Mouse (Mus musculus): ENCODE results near the gene Dpp7. TPM values are rescaled to one million over a fixed set of nuclear protein-coding genes. Genes with fewer than 3 reads are reported as not detected.

The Dpp7 gene
- polyA plus RNA-seq, 1 experiment from 2014 or later = 120 TPM

GRCm38 (mm10) chr2:25363478-25364178 is 7.5 kb upstream of the Dpp7 start:
- TF ChIP-seq CTCF (IDR thresholded peaks at IDR 0.05; ENCODE audit: low read depth) = no peak; the same call in 1 of the 2 replicates
- H3K9me3 ChIP-seq (ENCODE audit: control insufficient read depth) = no peaks in the 10 kb centered on the region
- H3K27me3 ChIP-seq (replicated peaks; ENCODE audit: control insufficient read depth, insufficient read depth, low read length) = no peaks in the 10 kb centered on the region
- peak overlapping the region; percentile 67 for H3K9ac ChIP-seq (ENCODE audit: low read depth, low read length)
- H3K4me2 ChIP-seq (replicated peaks; ENCODE audit: low read depth) = peak overlapping the region; percentile 79
- peaks cover 37% of the 10 kb centered on the region for H3K36me3 ChIP-seq (ENCODE audit: control insufficient read depth, insufficient read depth)
- H3K4me3 ChIP-seq (ENCODE audit: low read depth, low read length) = peak overlapping the region; percentile 62
- 0 out of 2 replicates have a peak, but pooled peaks cover 11% of the 10 kb centered on the region for H3K4me1 ChIP-seq (replicated peaks; ENCODE audit: control insufficient read depth, insufficient read depth, low read length)
- peak; percentile 73 for ATAC-seq
- H3K27ac ChIP-seq (ENCODE audit: low read depth, low read length) = peak overlapping the region; percentile 89
- 24% methylated on average over 13 of the region's 13 CpGs for WGBS

DNA sequence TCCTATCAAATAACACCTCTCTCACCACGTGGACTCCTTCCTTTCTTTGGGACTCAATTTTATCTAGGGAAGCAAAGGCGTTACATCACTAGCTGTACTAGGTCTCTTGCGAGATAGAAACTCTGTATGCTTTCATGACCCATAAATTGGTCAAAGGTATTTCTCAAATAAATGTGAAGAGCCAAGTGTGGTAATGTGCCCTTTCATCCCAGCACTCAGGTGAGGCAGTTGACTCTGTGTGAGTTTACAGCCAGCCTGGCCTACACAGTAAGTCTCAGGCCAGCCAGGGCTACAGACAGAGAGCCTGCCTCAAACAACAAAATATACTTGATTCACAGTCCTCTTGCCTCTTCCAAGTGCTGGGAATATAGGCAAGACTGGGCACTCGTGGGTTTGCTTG is 3.7 kb upstream of the Dpp7 start:
- no peak for TF ChIP-seq CTCF (IDR thresholded peaks at IDR 0.05; ENCODE audit: low read depth)
- 60% methylated on average over 4 of the region's 4 CpGs for WGBS
- no peak for ATAC-seq

DNA sequence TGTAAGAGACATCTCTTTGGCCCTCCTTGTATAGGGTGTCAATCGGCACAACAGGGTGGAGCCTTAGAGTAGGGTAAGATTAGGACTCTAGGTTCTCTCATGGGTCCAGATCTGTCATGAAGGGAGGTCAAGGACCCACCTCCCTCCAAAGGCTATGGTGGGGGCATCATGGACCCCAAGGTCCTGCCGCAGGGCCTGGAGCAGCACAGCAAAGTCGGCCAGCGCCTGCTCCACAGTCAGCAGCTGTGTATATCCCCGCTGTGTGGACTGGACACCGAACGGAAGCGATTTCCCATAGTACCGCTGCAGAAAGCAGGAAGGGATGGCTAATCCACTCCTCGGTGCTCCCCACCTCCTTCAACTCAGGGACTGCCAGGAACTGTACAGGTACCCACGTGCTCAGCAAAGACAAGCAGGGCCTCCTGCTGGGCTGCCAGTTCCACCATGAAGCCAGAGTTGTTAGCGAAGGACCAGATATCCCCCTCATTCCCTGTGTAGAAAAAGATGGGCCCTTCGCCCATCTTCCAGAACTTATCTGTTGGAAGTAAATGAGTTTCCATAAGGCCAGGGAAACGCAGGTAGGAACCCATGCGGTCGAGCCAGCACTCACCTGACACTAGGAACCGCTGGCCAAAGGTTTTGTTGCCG is 616 bp downstream of the Dpp7 start:
- Histone ChIP-seq H3K4me2 (replicated peaks; ENCODE audit: low read depth) (peak overlapping the region; percentile 84), H3K9ac (ENCODE audit: low read depth, low read length) (peak overlapping the region; percentile 43), H3K4me3 (ENCODE audit: low read depth, low read length) (peak overlapping the region; percentile 49), H3K27me3 (replicated peaks; ENCODE audit: control insufficient read depth, insufficient read depth, low read length) (no peaks in the 10 kb centered on the region), H3K36me3 (ENCODE audit: control insufficient read depth, insufficient read depth) (peaks cover 36% of the 10 kb centered on the region), H3K9me3 (ENCODE audit: control insufficient read depth) (no peaks in the 10 kb centered on the region), H3K27ac (ENCODE audit: low read depth, low read length) (no peak overlapping the region; the same call in 1 of the 2 replicates), H3K4me1 (replicated peaks; ENCODE audit: control insufficient read depth, insufficient read depth, low read length) (peaks cover 6% of the 10 kb centered on the region; the same call in 1 of the 2 replicates)
- TF ChIP-seq CTCF (IDR thresholded peaks at IDR 0.05; ENCODE audit: low read depth) = no peak
- no peak for ATAC-seq
- 37% methylated on average over 18 of the region's 18 CpGs for WGBS

More for the DNA sequence above, 3.7 kb upstream of the Dpp7 start:
- Histone ChIP-seq H3K4me3 (ENCODE audit: low read depth, low read length) (no peak overlapping the region), H3K4me2 (replicated peaks; ENCODE audit: low read depth) (no peak overlapping the region), H3K27me3 (replicated peaks; ENCODE audit: control insufficient read depth, insufficient read depth, low read length) (no peaks in the 10 kb centered on the region), H3K9ac (ENCODE audit: low read depth, low read length) (no peak overlapping the region), H3K27ac (ENCODE audit: low read depth, low read length) (peak overlapping the region; percentile 35; the same call in 1 of the 2 replicates), H3K9me3 (ENCODE audit: control insufficient read depth) (no peaks in the 10 kb centered on the region), H3K36me3 (ENCODE audit: control insufficient read depth, insufficient read depth) (peaks cover 37% of the 10 kb centered on the region), H3K4me1 (replicated peaks; ENCODE audit: control insufficient read depth, insufficient read depth, low read length) (peaks cover 14% of the 10 kb centered on the region; the same call in 1 of the 2 replicates)

GRCm38 (mm10) chr2:25354211-25354610 is 1.9 kb downstream of the Dpp7 start:
- Histone ChIP-seq H3K27me3 (replicated peaks; ENCODE audit: control insufficient read depth, insufficient read depth, low read length) (no peaks in the 10 kb centered on the region), H3K36me3 (ENCODE audit: control insufficient read depth, insufficient read depth) (peaks cover 44% of the 10 kb centered on the region), H3K4me1 (replicated peaks; ENCODE audit: control insufficient read depth, insufficient read depth, low read length) (peaks cover 6% of the 10 kb centered on the region; the same call in 1 of the 2 replicates), H3K4me3 (ENCODE audit: low read depth, low read length) (no peak overlapping the region), H3K9ac (ENCODE audit: low read depth, low read length) (no peak overlapping the region), H3K9me3 (ENCODE audit: control insufficient read depth) (no peaks in the 10 kb centered on the region), H3K27ac (ENCODE audit: low read depth, low read length) (no peak overlapping the region), H3K4me2 (replicated peaks; ENCODE audit: low read depth) (0 out of 2 replicates have a peak overlapping the region, but pooled peaks have one; percentile 84)
- TF ChIP-seq CTCF (IDR thresholded peaks at IDR 0.05; ENCODE audit: low read depth) = no peak
- ATAC-seq = no peak
- 85% methylated on average over 6 of the region's 6 CpGs for WGBS

GRCm38 (mm10) chr2:25350701-25351100 is 5.5 kb downstream of the Dpp7 start:
- no peaks in the 10 kb centered on the region for H3K9me3 ChIP-seq (ENCODE audit: control insufficient read depth)
- ATAC-seq = no peak
- no peak overlapping the region for H3K9ac ChIP-seq (ENCODE audit: low read depth, low read length)
- H3K4me3 ChIP-seq (ENCODE audit: low read depth, low read length) = no peak overlapping the region
- H3K27me3 ChIP-seq (replicated peaks; ENCODE audit: control insufficient read depth, insufficient read depth, low read length) = no peaks in the 10 kb centered on the region
- no peak overlapping the region for H3K27ac ChIP-seq (ENCODE audit: low read depth, low read length)
- H3K4me2 ChIP-seq (replicated peaks; ENCODE audit: low read depth) = no peak overlapping the region
- H3K36me3 ChIP-seq (ENCODE audit: control insufficient read depth, insufficient read depth) = peaks cover 76% of the 10 kb centered on the region
- TF ChIP-seq CTCF (IDR thresholded peaks at IDR 0.05; ENCODE audit: low read depth) = no peak
- WGBS = 94% methylated on average over 3 of the region's 3 CpGs
- no peaks in the 10 kb centered on the region for H3K4me1 ChIP-seq (replicated peaks; ENCODE audit: control insufficient read depth, insufficient read depth, low read length)

- Histone ChIP-seq H3K4me1 (replicated peaks; ENCODE audit: control insufficient read depth, insufficient read depth, low read length) (no peaks in the 10 kb centered on the region), H3K4me3 (ENCODE audit: low read depth, low read length) (no peak overlapping the region), H3K9ac (ENCODE audit: low read depth, low read length) (no peak overlapping the region), H3K4me2 (replicated peaks; ENCODE audit: low read depth) (no peak overlapping the region), H3K36me3 (ENCODE audit: control insufficient read depth, insufficient read depth) (peaks cover 84% of the 10 kb centered on the region), H3K9me3 (ENCODE audit: control insufficient read depth) (no peaks in the 10 kb centered on the region), H3K27ac (ENCODE audit: low read depth, low read length) (no peak overlapping the region), H3K27me3 (replicated peaks; ENCODE audit: control insufficient read depth, insufficient read depth, low read length) (no peaks in the 10 kb centered on the region)
- no peak for TF ChIP-seq CTCF (IDR thresholded peaks at IDR 0.05; ENCODE audit: low read depth)
- 95% methylated on average over 4 of the region's 4 CpGs for WGBS
- no peak for ATAC-seq
Measured at GRCm38 (mm10) chr2:25349499-25349898, 6.7 kb downstream of the Dpp7 start.
